Mouse (Mus musculus) liver, postnatal 0 days (tissue): ENCODE measurements around the gene Pcsk5. TPM values are rescaled to one million over a fixed set of nuclear protein-coding genes. Genes with fewer than 3 reads are reported as not detected.

Source experiments
- ATAC-seq: fragments of 200-750 bp; cut with Nextera tagmentation; 2 replicates; pipeline ENCODE4 v1.8.0; 2017; ENCODE audit warnings: mild to moderate bottlenecking, moderate library complexity
- DNase-seq: peaks from one replicate; pipeline ENCODE4 v3.0.0-alpha.2; 2016
- H3K27ac ChIP-seq: fragments of 300-500 bp; sonication (generic); 2 replicates; pipeline ENCODE4 v1.5.1; 2014; ENCODE audit warnings: antibody characterized with exemption, moderate library complexity, mild to moderate bottlenecking, low read depth
- H3K27me3 ChIP-seq: fragments of 300-500 bp; sonication (generic); 2 replicates; pipeline ENCODE4 v1.6.1; 2014; ENCODE audit warnings: low read length, control low read depth, mixed read lengths; ENCODE audit not compliant: insufficient read depth
- H3K36me3 ChIP-seq: fragments of 300-500 bp; sonication (generic); replicated peaks from 2 replicates; pipeline ENCODE4 v1.6.1; 2014; ENCODE audit warnings: mild to moderate bottlenecking, control low read depth, low read length, moderate library complexity, mixed read lengths; ENCODE audit not compliant: insufficient read depth
- H3K4me1 ChIP-seq: fragments of 300-500 bp; sonication (generic); 2 replicates; pipeline ENCODE4 v1.6.1; 2014; ENCODE audit warnings: antibody characterized with exemption, mild to moderate bottlenecking, control low read depth; ENCODE audit not compliant: insufficient read depth
- H3K4me2 ChIP-seq: fragments of 300-500 bp; sonication (generic); 2 replicates; pipeline ENCODE4 v1.6.1; 2014; ENCODE audit warnings: low read depth, mild to moderate bottlenecking, low read length, moderate library complexity, mixed read lengths
- H3K4me3 ChIP-seq: fragments of 300-500 bp; sonication (generic); 2 replicates; pipeline ENCODE4 v1.5.1; 2014; ENCODE audit warnings: low read depth, low read length
- H3K9ac ChIP-seq: fragments of 300-500 bp; sonication (generic); replicated peaks from 2 replicates; pipeline ENCODE4 v1.6.1; 2014; ENCODE audit warnings: mild to moderate bottlenecking, moderate library complexity
- H3K9me3 ChIP-seq: fragments of 300-500 bp; sonication (generic); 2 replicates; pipeline ENCODE4 v1.6.1; 2016; ENCODE audit warnings: mild to moderate bottlenecking, control low read depth, low read length, mixed read lengths
- CTCF ChIP-seq: sonication (generic); IDR thresholded peaks from 2 replicates; pipeline ENCODE4 v1.5.1; 2016; ENCODE audit warnings: antibody characterized with exemption, low read depth
- EP300 ChIP-seq: IDR thresholded peaks from 2 replicates; pipeline ENCODE4 v1.6.1; 2016; ENCODE audit warnings: antibody characterized with exemption, low read depth, mild to moderate bottlenecking
- WGBS: fragments of 180-500 bp; shearing (Covaris S2); extraction: QIAGEN DNeasy Blood & Tissue Kit; methylation state at CpG from one replicate; pipeline ENCODE4 v1.1.7; 2014; ENCODE audit not compliant: insufficient replicate concordance; 5-methylcytosine and 5-hydroxymethylcytosine counted together
- polyA plus RNA-seq: library from polyadenylated mRNA; unstranded; fragments of >200 nt; fragmentation: Nextera tagmentation; extraction: Ambion mirVana; gene quantifications from 2 replicates; pipeline ENCODE4 v1.2.1, GENCODE M21; 2015

Gene Pcsk5
- polyA plus RNA-seq, 1 experiment from 2014 or later: 4.1 TPM

DNA sequence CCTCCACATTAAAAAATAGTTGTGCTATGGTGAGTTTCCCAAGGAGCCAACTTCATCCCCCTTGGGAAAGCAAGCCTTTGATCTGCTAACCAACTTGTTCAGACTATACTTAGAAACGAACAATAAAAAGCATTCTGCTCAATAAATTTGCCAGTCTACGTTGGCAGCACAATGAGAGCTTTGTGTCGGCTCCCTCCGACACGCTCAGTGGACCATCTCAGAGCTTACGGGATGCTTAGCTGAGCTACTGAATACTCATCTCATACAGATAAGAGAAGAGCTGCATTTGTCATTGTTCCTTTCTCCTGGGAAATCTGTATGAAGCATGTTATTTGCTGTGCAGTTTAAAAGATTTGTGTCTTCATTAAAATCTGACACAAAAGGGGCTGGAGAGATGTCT is 451.0 kb downstream of the Pcsk5 start:
- Histone ChIP-seq H3K4me1 (no peaks in the 10 kb centered on the region), H3K9me3 (no peaks in the 10 kb centered on the region), H3K4me3 (no peak overlapping the region), H3K4me2 (no peak overlapping the region), H3K27me3 (no peaks in the 10 kb centered on the region), H3K9ac (no peak overlapping the region), H3K36me3 (no peaks in the 10 kb centered on the region), H3K27ac (no peak overlapping the region)
- 84% methylated on average over 6 of the region's 6 CpGs for WGBS
- TF ChIP-seq EP300 (no peak), CTCF (no peak)
- ATAC-seq (no peak), DNase-seq (no peak)

- no peak for DNase-seq
- H3K9ac ChIP-seq: no peak overlapping the region
- H3K4me3 ChIP-seq: no peak overlapping the region
- no peak for ATAC-seq
- H3K36me3 ChIP-seq: no peaks in the 10 kb centered on the region
- WGBS: 43% methylated on average over 1 of the region's 1 CpGs
- H3K4me1 ChIP-seq: no peaks in the 10 kb centered on the region
- TF ChIP-seq EP300 (no peak), CTCF (no peak)
- H3K4me2 ChIP-seq: no peak overlapping the region
- H3K9me3 ChIP-seq: no peaks in the 10 kb centered on the region
- H3K27me3 ChIP-seq: no peaks in the 10 kb centered on the region
- no peak overlapping the region for H3K27ac ChIP-seq
Measured at GRCm38 (mm10) chr19:17385426-17385825, 452.0 kb downstream of the Pcsk5 start.

DNA sequence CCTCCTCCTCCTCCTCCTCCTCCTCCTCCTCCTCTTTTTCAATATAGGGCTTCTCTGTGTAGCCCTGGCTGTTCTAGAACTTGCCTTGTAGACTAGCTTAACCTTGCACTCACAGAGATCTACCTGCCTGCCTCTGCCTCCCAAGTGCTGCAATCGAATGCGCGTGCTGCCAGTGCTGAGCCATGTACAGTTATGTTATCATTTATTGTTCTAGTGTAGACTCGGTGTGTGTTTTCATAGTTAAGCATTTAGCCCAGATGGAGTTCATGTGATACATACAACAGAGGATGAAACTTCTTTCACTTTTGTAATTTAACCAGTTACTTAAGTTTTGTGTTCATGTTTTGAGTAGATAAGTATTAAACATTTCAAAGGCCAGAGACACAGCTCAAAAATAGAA is 452.4 kb downstream of the Pcsk5 start:
- H3K36me3 ChIP-seq: no peaks in the 10 kb centered on the region
- peak; percentile 76 for TF ChIP-seq EP300
- no peak for TF ChIP-seq CTCF
- no peaks in the 10 kb centered on the region for H3K4me1 ChIP-seq
- H3K4me3 ChIP-seq: no peak overlapping the region
- no peaks in the 10 kb centered on the region for H3K27me3 ChIP-seq
- H3K4me2 ChIP-seq: no peak overlapping the region
- H3K9me3 ChIP-seq: no peaks in the 10 kb centered on the region
- WGBS: 56% methylated on average over 4 of the region's 4 CpGs
- H3K27ac ChIP-seq: no peak overlapping the region
- ATAC-seq (peak; percentile 44), DNase-seq (no peak)
- no peak overlapping the region for H3K9ac ChIP-seq

- H3K36me3 ChIP-seq: no peaks in the 10 kb centered on the region
- no peak for ATAC-seq
- H3K9me3 ChIP-seq: no peaks in the 10 kb centered on the region
- no peak overlapping the region for H3K9ac ChIP-seq
- no peak overlapping the region for H3K4me2 ChIP-seq
- no peak for TF ChIP-seq EP300
- TF ChIP-seq CTCF: no peak
- no peak for DNase-seq
- H3K27me3 ChIP-seq: no peaks in the 10 kb centered on the region
- H3K4me1 ChIP-seq: no peaks in the 10 kb centered on the region
- no peak overlapping the region for H3K27ac ChIP-seq
- 61% methylated on average over 6 of the region's 6 CpGs for WGBS
- H3K4me3 ChIP-seq: no peak overlapping the region
Measured at GRCm38 (mm10) chr19:17382807-17383397, 454.5 kb downstream of the Pcsk5 start.
